Mouse (Mus musculus) liver, adult 2 months (tissue): ENCODE results near the gene Usp22.

Experiments
- CTCF ChIP-seq: fragments of 200-500 bp; IDR thresholded peaks from 2 replicates; pipeline ENCODE4 v1.5.1; 2011; ENCODE audit warnings: low read depth, low read length, control low read depth
- POLR2A ChIP-seq: fragments of 200-500 bp; IDR thresholded peaks from 2 replicates; pipeline ENCODE4 v1.6.1; 2011; ENCODE audit warnings: low read length, control low read depth; ENCODE audit not compliant: insufficient read depth; ENCODE audit errors: extremely low read depth

- no peak for TF ChIP-seq CTCF
- TF ChIP-seq POLR2A = no peak
These were observed 31.8 kb downstream of the Usp22 start for GRCm38 (mm10) chr11:61142941-61143530.
